Mouse (Mus musculus) intestine, embryonic 15.5 days (tissue): Measurements from ENCODE around the gene Pfkp. TPM values are rescaled to one million over a fixed set of nuclear protein-coding genes. Genes with fewer than 3 reads are reported as not detected.

Source experiments
- polyA plus RNA-seq: library from polyadenylated mRNA; unstranded; fragments of >200 nt; fragmentation: Nextera tagmentation; extraction: Ambion mirVana; gene quantifications from 2 replicates; pipeline ENCODE4 v1.2.1, GENCODE M21; 2015

Pfkp gene
- polyA plus RNA-seq, 1 experiment from 2014 or later = 98.5 TPM

Other genes with a start within 250 kb of the Pfkp start
- 74.2 and 81.2 TPM in 2 replicates for gene Pitrm1, start 100.6 kb downstream of the Pfkp start, polyA plus RNA-seq